Mouse (Mus musculus): ENCODE results near the gene Nxpe3. TPM values are rescaled to one million over a fixed set of nuclear protein-coding genes. Genes with fewer than 3 reads are reported as not detected.

The Nxpe3 gene
- polyA plus RNA-seq, 1 experiment = 0.90 TPM

GRCm38 (mm10) chr16:55821571-55821981, 73.5 kb downstream of the Nxpe3 start:
- Histone ChIP-seq H3K36me3 (ENCODE audit: control insufficient read depth, insufficient read depth) (peaks cover 32% of the 10 kb centered on the region), H3K27me3 (ENCODE audit: control insufficient read depth, insufficient read depth, insufficient read length) (no peaks in the 10 kb centered on the region), H3K4me2 (ENCODE audit: low read depth) (peak overlapping the region; percentile 73), H3ac (ENCODE audit: control insufficient read depth, insufficient read length) (peak overlapping the region; percentile 85), H3K79me2 (ENCODE audit: control insufficient read depth, insufficient read depth) (peaks cover 67% of the 10 kb centered on the region), H3K4me3 (peak overlapping the region; percentile 92)
- TF ChIP-seq USF1 (IDR thresholded peaks at IDR 0.05; ENCODE audit: low read depth) = no peak
- TF ChIP-seq MYOD1 (IDR thresholded peaks at IDR 0.05; ENCODE audit: control insufficient read depth in 1 of 3, insufficient read length in 2 of 3, low read depth in 2 of 3) = no peak
- TF ChIP-seq TCF3 (IDR thresholded peaks at IDR 0.05; ENCODE audit: insufficient read length, low read depth) = no peak
- no peak for TF ChIP-seq POLR2A (IDR thresholded peaks at IDR 0.05; ENCODE audit: insufficient read length, low read depth)
- no peak for TF ChIP-seq REST (IDR thresholded peaks at IDR 0.05; ENCODE audit: insufficient read depth, insufficient read length)
- no peak for TF ChIP-seq E2F4 (IDR thresholded peaks at IDR 0.05; ENCODE audit: insufficient read depth)
- no peak for TF ChIP-seq MAX (IDR thresholded peaks at IDR 0.05; ENCODE audit: low read depth)
- no peak for TF ChIP-seq TCF12 (IDR thresholded peaks at IDR 0.05; ENCODE audit: insufficient read depth, poor library complexity, severe bottlenecking)
- no peak for TF ChIP-seq POLR2AphosphoS2 (IDR thresholded peaks at IDR 0.05; ENCODE audit: insufficient read length, low read depth)
- no peak for TF ChIP-seq SRF (IDR thresholded peaks at IDR 0.05; ENCODE audit: control insufficient read depth, insufficient read length, low read depth)
- no peak for TF ChIP-seq CEBPB (IDR thresholded peaks at IDR 0.05; ENCODE audit: insufficient read depth, poor library complexity, severe bottlenecking)
- no peak for TF ChIP-seq MYOG (IDR thresholded peaks at IDR 0.05; ENCODE audit: control insufficient read depth in 1 of 3, insufficient read depth in 1 of 3, insufficient read length in 2 of 3, low read depth in 2 of 3)

DNA sequence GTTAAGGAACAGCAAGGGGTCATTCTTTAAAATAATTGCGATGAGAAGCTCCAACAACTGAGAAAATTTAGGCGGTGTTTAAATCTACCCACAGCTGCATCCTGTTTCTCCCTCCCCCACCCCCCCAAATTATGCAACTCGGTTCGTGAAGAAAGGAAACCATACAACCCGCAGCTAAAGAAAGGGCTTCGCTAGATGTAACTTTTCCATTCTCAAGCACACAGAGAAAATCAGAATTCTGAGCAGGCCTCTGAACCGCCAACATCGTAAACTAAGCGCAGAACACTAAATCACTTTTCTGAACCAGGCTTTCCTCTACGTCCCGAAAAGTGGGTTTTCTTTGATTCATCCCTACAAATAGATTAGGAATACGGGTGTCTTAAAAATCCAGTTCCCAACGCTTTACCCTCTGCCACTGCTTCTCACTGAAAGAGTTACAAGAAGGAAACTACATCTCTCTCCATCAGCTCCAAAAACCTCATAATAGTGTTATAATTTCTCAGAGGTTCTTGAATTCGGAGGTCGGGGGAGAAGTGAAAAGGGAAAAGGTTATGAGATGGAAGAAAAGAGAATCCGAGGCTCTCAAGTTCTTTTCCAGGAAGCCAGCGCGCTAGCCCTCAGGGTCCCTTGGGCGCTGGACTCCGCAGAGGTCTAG, 74.0 kb downstream of the Nxpe3 start:
- H3K4me2 ChIP-seq (ENCODE audit: low read depth) = peak overlapping the region; percentile 73
- H3K27me3 ChIP-seq (ENCODE audit: control insufficient read depth, insufficient read depth, insufficient read length) = no peaks in the 10 kb centered on the region
- no peak for TF ChIP-seq TCF12 (IDR thresholded peaks at IDR 0.05; ENCODE audit: insufficient read depth, poor library complexity, severe bottlenecking)
- TF ChIP-seq MYOG (IDR thresholded peaks at IDR 0.05; ENCODE audit: control insufficient read depth in 1 of 3, insufficient read depth in 1 of 3, insufficient read length in 2 of 3, low read depth in 2 of 3) = no peak
- TF ChIP-seq POLR2AphosphoS2 (IDR thresholded peaks at IDR 0.05; ENCODE audit: insufficient read length, low read depth) = no peak
- no peak for TF ChIP-seq TCF3 (IDR thresholded peaks at IDR 0.05; ENCODE audit: insufficient read length, low read depth)
- peak; percentile 65 for TF ChIP-seq CEBPB (IDR thresholded peaks at IDR 0.05; ENCODE audit: insufficient read depth, poor library complexity, severe bottlenecking)
- peaks cover 38% of the 10 kb centered on the region for H3K36me3 ChIP-seq (ENCODE audit: control insufficient read depth, insufficient read depth)
- H3K4me3 ChIP-seq = peak overlapping the region; percentile 92
- peak overlapping the region; percentile 85 for H3ac ChIP-seq (ENCODE audit: control insufficient read depth, insufficient read length)
- peaks cover 71% of the 10 kb centered on the region for H3K79me2 ChIP-seq (ENCODE audit: control insufficient read depth, insufficient read depth)

DNA sequence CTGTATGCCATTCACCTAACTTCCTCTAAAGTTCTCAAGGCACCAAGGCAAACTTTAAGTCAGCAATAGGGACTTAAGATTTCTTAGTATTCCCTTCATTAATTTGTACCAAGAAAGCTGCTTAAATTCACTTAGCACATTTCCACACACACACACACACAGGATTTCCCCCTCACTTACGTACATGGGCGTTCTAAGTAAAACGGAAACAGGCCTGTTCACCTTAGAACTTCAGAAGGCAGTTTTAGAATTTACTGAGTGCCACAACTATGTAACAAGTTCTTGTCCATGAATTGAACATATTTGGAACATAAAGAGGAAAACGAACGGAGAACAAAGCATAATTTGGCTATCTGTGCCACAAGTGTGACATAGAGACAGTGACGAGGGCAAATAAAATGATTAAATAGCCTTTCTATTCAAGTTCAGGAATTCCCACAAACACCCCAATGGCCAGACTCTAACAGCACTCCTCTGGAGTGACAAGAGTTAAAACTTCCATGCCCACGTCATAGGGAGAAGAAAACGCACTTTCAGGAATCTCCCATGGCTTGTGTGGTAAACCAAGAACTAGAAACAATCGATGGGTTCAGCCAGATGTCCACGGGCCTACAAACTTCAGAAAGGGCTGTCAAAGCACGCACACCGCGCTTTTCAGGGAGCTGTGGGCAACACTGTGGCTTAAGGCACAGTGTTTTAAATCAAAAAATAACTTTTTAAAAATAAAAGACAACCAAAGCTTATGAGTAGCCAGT, 74.7 kb downstream of the Nxpe3 start:
- H3K27me3 ChIP-seq (ENCODE audit: control insufficient read depth, insufficient read depth, insufficient read length) = no peaks in the 10 kb centered on the region
- H3K4me3 ChIP-seq = peak overlapping the region; percentile 92
- H3K36me3 ChIP-seq (ENCODE audit: control insufficient read depth, insufficient read depth) = peaks cover 45% of the 10 kb centered on the region
- H3K4me2 ChIP-seq (ENCODE audit: low read depth) = peak overlapping the region; percentile 73
- TF ChIP-seq TCF3 (IDR thresholded peaks at IDR 0.05; ENCODE audit: insufficient read length, low read depth) = no peak
- no peak for TF ChIP-seq MYOD1 (IDR thresholded peaks at IDR 0.05; ENCODE audit: control insufficient read depth in 1 of 3, insufficient read length in 2 of 3, low read depth in 2 of 3)
- TF ChIP-seq CEBPB (IDR thresholded peaks at IDR 0.05; ENCODE audit: insufficient read depth, poor library complexity, severe bottlenecking) = no peak
- no peak overlapping the region for H3ac ChIP-seq (ENCODE audit: control insufficient read depth, insufficient read length)
- H3K79me2 ChIP-seq (ENCODE audit: control insufficient read depth, insufficient read depth) = peaks cover 70% of the 10 kb centered on the region

DNA sequence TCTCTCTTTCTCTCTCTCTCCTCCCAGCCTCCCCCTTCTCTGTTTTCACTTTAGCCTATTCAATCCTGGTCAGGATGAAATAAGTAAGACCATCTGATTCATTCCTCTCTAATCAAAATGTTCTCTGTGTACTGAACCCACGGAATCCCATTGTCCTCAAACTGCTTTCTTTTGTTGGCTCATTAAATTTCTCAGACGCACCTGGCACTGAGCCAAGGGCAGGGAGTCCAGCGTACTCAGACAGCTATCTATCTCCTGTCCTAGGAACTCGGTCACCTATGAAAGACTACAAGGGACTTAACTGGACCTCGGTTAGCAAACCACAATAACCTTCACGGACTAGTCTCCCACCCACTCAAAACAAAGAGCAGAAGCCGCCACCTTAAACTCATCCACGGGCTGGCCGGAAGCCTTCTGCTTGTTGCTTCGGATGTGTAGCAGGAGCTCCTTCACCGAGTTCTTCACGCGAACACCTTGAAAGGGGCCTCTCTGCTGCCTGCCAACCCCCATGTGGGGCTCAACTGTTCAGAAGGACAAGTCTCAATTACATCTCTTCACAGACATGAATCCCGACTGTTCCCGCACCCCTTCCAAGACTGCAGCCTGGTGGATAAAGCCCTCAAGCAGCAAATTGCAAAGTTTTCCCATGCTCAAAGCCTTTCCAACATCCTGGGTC, 75.8 kb downstream of the Nxpe3 start:
- peaks cover 67% of the 10 kb centered on the region for H3K79me2 ChIP-seq (ENCODE audit: control insufficient read depth, insufficient read depth)
- H3K27me3 ChIP-seq (ENCODE audit: control insufficient read depth, insufficient read depth, insufficient read length) = no peaks in the 10 kb centered on the region
- peak overlapping the region; percentile 73 for H3K4me2 ChIP-seq (ENCODE audit: low read depth)
- H3K4me3 ChIP-seq = peak overlapping the region; percentile 92
- no peak overlapping the region for H3ac ChIP-seq (ENCODE audit: control insufficient read depth, insufficient read length)
- peaks cover 53% of the 10 kb centered on the region for H3K36me3 ChIP-seq (ENCODE audit: control insufficient read depth, insufficient read depth)
- TF ChIP-seq USF1 (IDR thresholded peaks at IDR 0.05; ENCODE audit: low read depth) (no peak), MYOD1 (IDR thresholded peaks at IDR 0.05; ENCODE audit: control insufficient read depth in 1 of 3, insufficient read length in 2 of 3, low read depth in 2 of 3) (no peak), REST (IDR thresholded peaks at IDR 0.05; ENCODE audit: insufficient read depth, insufficient read length) (no peak), SRF (IDR thresholded peaks at IDR 0.05; ENCODE audit: control insufficient read depth, insufficient read length, low read depth) (no peak), POLR2AphosphoS2 (IDR thresholded peaks at IDR 0.05; ENCODE audit: insufficient read length, low read depth) (no peak), TCF3 (IDR thresholded peaks at IDR 0.05; ENCODE audit: insufficient read length, low read depth) (no peak), MYOG (IDR thresholded peaks at IDR 0.05; ENCODE audit: control insufficient read depth in 1 of 3, insufficient read depth in 1 of 3, insufficient read length in 2 of 3, low read depth in 2 of 3) (no peak), TCF12 (IDR thresholded peaks at IDR 0.05; ENCODE audit: insufficient read depth, poor library complexity, severe bottlenecking) (no peak)
